In genomic region chr7:104369736-104370414, GRCm38 (mm10) we compare ENCODE assay signal across 8 mouse cellular contexts. TPM values are rescaled to one million over a fixed set of nuclear protein-coding genes. Genes with fewer than 3 reads are reported as not detected.
DNase-seq lines count a peak whose midpoint lies in the region.

TSS of gene Trim30b (minus strand) at chr7:104369884.

- DNase-seq in adrenal gland, adult (ENCODE audit: inconsistent age in 2 of 2, low spot score in 1 of 2), result peak; percentile 11 to 59
- DNase-seq in adrenal gland, adult 8-10 months, result no peak
- peak; percentile 17 to 24 for DNase-seq in spleen, adult 18-20 months
- no peak for DNase-seq in spleen, adult 12 weeks (ENCODE audit: low spot score)
- peak; percentile 25 for DNase-seq in lung, postnatal 10 days
- peak; percentile 10 for DNase-seq in thymus, postnatal 4 days
- DNase-seq in cerebellum, postnatal 14 days, result no peak
- no peak for DNase-seq in left cerebral cortex, adult 8-10 months (ENCODE audit: low spot score in 2 of 2)

RNA-seq across cellular contexts. Expression of gene Trim30b, which starts in this region (rescaled TPM):
- total RNA-seq in adrenal gland, adult 8-10 months (2022), result under 1 TPM in 3 of 4 experiments, not detected in 1; 0.06 to 0.24 (median 0.22) TPM
- under 1 TPM in 3 of 4 experiments, not detected in 1; 0.11 to 0.26 (median 0.18) TPM for total RNA-seq in left cerebral cortex, adult 8-10 months (2022)

Comparison
In these comparisons a context has a peak if more than half of its experiments do, and no peak if none do; other contexts are left out.
1. DNase-seq: peak in adrenal gland, adult (2 of 2), spleen, adult 18-20 months (2 of 2), lung, postnatal 10 days (single experiment) and thymus, postnatal 4 days (single experiment); none in adrenal gland, adult 8-10 months (single experiment), spleen, adult 12 weeks (single experiment), cerebellum, postnatal 14 days (0 of 2) and left cerebral cortex, adult 8-10 months (0 of 2).